Mouse (Mus musculus) intestine, embryonic 14.5 days (tissue): ENCODE measurements around the gene Apba1. TPM values are rescaled to one million over a fixed set of nuclear protein-coding genes. Genes with fewer than 3 reads are reported as not detected.

ENCODE experiments used
- ATAC-seq: fragments of 200-750 bp; cut with Nextera tagmentation; replicated peaks from 2 replicates; pipeline ENCODE4 v1.8.0; 2017; ENCODE audit warnings: low read depth, moderate number of reproducible peaks, moderate TSS enrichment, moderate library complexity; ENCODE audit not compliant: low FRiP score, low TSS enrichment
- DNase-seq: peaks from one replicate; pipeline ENCODE4 v3.0.0-alpha.2; 2018; ENCODE audit warnings: low spot score
- H3K27ac ChIP-seq: fragments of 300-500 bp; sonication (generic); 2 replicates; pipeline ENCODE4 v1.5.1; 2014; ENCODE audit warnings: low read depth, mild to moderate bottlenecking, control low read depth
- H3K27me3 ChIP-seq: fragments of 300-500 bp; sonication (generic); replicated peaks from 2 replicates; pipeline ENCODE4 v1.6.1; 2014; ENCODE audit warnings: low read length, control low read depth; ENCODE audit not compliant: control insufficient read depth, insufficient read depth
- H3K36me3 ChIP-seq: fragments of 300-500 bp; sonication (generic); 2 replicates; pipeline ENCODE4 v1.6.1; 2014; ENCODE audit warnings: low read length, control low read depth; ENCODE audit not compliant: control insufficient read depth, insufficient read depth
- H3K4me1 ChIP-seq: fragments of 300-500 bp; sonication (generic); replicated peaks from 2 replicates; pipeline ENCODE4 v1.6.1; 2014; ENCODE audit warnings: low read length, control low read depth, mixed read lengths; ENCODE audit not compliant: control insufficient read depth, insufficient read depth
- H3K4me2 ChIP-seq: fragments of 300-500 bp; sonication (generic); 2 replicates; pipeline ENCODE4 v1.6.1; 2014; ENCODE audit warnings: low read length
- H3K4me3 ChIP-seq: fragments of 300-500 bp; sonication (generic); 2 replicates; pipeline ENCODE4 v1.5.1; 2014; ENCODE audit warnings: low read depth, low read length, control low read depth, mixed read lengths
- H3K9ac ChIP-seq: fragments of 300-500 bp; sonication (generic); 2 replicates; pipeline ENCODE4 v1.6.1; 2014; ENCODE audit warnings: mild to moderate bottlenecking, low read length
- H3K9me3 ChIP-seq: fragments of 300-500 bp; sonication (generic); 2 replicates; pipeline ENCODE4 v1.6.1; 2016; ENCODE audit warnings: low read length, control low read depth; ENCODE audit not compliant: control insufficient read depth
- WGBS: fragments of 180-500 bp; shearing (Covaris S2); extraction: QIAGEN DNeasy Blood & Tissue Kit; methylation state at CpG from one replicate; pipeline ENCODE4 v1.1.7; 2014; 5-methylcytosine and 5-hydroxymethylcytosine counted together
- polyA plus RNA-seq: library from polyadenylated mRNA; unstranded; fragments of >200 nt; fragmentation: Nextera tagmentation; extraction: Ambion mirVana; gene quantifications from 2 replicates; pipeline ENCODE4 v1.2.1, GENCODE M21; 2014

Apba1 gene
- polyA plus RNA-seq, 1 experiment from 2014 or later = 0.77 TPM

GRCm38 (mm10) chr19:23893093-23893889, 134.6 kb downstream of the Apba1 start:
- Histone ChIP-seq H3K27me3 (peaks cover 31% of the 10 kb centered on the region), H3K4me1 (0 out of 2 replicates have a peak, but pooled peaks cover 3% of the 10 kb centered on the region), H3K36me3 (no peaks in the 10 kb centered on the region), H3K4me2 (peak overlapping the region; percentile 61), H3K9ac (peak overlapping the region; percentile 29; the same call in 1 of the 2 replicates), H3K4me3 (peak overlapping the region; percentile 45), H3K27ac (no peak overlapping the region), H3K9me3 (no peaks in the 10 kb centered on the region)
- DNase-seq (peak; percentile 81), ATAC-seq (peak; percentile 61)
- WGBS = 15% methylated on average over 110 of the region's 110 CpGs

- peak; percentile 59 for DNase-seq
- no peaks in the 10 kb centered on the region for H3K9me3 ChIP-seq
- 62% methylated on average over 9 of the region's 9 CpGs for WGBS
Observed at GRCm38 (mm10) chr19:23893946-23894345, 135.3 kb downstream of the Apba1 start.

DNA sequence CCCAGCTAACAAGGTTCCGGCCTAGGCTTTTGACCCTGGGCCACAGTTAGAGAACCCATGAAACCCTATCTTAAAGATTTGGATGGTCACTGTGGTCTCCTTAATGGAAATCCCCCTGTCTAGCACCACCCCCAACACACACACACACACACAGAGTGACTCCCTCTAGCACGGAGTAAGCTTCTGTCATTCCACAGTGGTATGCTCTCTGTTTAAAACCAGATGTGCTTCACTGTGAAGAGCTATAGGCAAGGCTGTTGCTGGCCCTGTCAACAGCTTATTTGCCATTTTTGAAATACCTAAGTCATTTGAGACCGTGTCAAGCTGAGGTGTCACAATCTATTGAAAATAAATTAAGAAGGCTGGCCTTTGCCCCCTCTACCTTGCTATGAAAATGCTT, 136.1 kb downstream of the Apba1 start:
- no peak overlapping the region for H3K27ac ChIP-seq
- ATAC-seq (no peak), DNase-seq (no peak)
- H3K4me1 ChIP-seq = 0 out of 2 replicates have a peak, but pooled peaks cover 3% of the 10 kb centered on the region
- H3K4me3 ChIP-seq = no peak overlapping the region
- peak overlapping the region; percentile 11; the same call in 1 of the 2 replicates for H3K4me2 ChIP-seq
- WGBS = 51% methylated on average over 3 of the region's 3 CpGs
- H3K9ac ChIP-seq = no peak overlapping the region
- H3K27me3 ChIP-seq = peaks cover 31% of the 10 kb centered on the region
- H3K9me3 ChIP-seq = no peaks in the 10 kb centered on the region
- no peaks in the 10 kb centered on the region for H3K36me3 ChIP-seq

More at GRCm38 (mm10) chr19:23893946-23894345, 135.3 kb downstream of the Apba1 start:
- Histone ChIP-seq H3K9ac (no peak overlapping the region), H3K36me3 (no peaks in the 10 kb centered on the region), H3K27ac (no peak overlapping the region), H3K27me3 (peaks cover 31% of the 10 kb centered on the region), H3K4me1 (0 out of 2 replicates have a peak, but pooled peaks cover 3% of the 10 kb centered on the region), H3K4me3 (no peak overlapping the region), H3K4me2 (no peak overlapping the region; the same call in 1 of the 2 replicates)
- ATAC-seq = no peak

- WGBS = 49% methylated on average over 8 of the region's 8 CpGs
- DNase-seq (no peak), ATAC-seq (no peak)
- Histone ChIP-seq H3K9ac (no peak overlapping the region), H3K4me1 (0 out of 2 replicates have a peak, but pooled peaks cover 3% of the 10 kb centered on the region), H3K36me3 (no peaks in the 10 kb centered on the region), H3K4me3 (no peak overlapping the region), H3K4me2 (no peak overlapping the region), H3K27ac (no peak overlapping the region), H3K27me3 (peaks cover 27% of the 10 kb centered on the region), H3K9me3 (no peaks in the 10 kb centered on the region)
Observed at GRCm38 (mm10) chr19:23896915-23897314, 138.2 kb downstream of the Apba1 start.

GRCm38 (mm10) chr19:23898501-23898900, 139.8 kb downstream of the Apba1 start:
- peaks cover 11% of the 10 kb centered on the region for H3K27me3 ChIP-seq
- H3K27ac ChIP-seq = no peak overlapping the region
- H3K9me3 ChIP-seq = no peaks in the 10 kb centered on the region
- H3K4me2 ChIP-seq = no peak overlapping the region
- no peaks in the 10 kb centered on the region for H3K36me3 ChIP-seq
- H3K9ac ChIP-seq = no peak overlapping the region
- ATAC-seq (no peak), DNase-seq (no peak)
- WGBS = 44% methylated on average over 11 of the region's 11 CpGs
- H3K4me3 ChIP-seq = no peak overlapping the region
- 0 out of 2 replicates have a peak, but pooled peaks cover 3% of the 10 kb centered on the region for H3K4me1 ChIP-seq

- no peak overlapping the region for H3K4me3 ChIP-seq
- H3K9me3 ChIP-seq = no peaks in the 10 kb centered on the region
- no peak overlapping the region for H3K27ac ChIP-seq
- no peaks in the 10 kb centered on the region for H3K36me3 ChIP-seq
- no peak overlapping the region for H3K9ac ChIP-seq
- H3K4me2 ChIP-seq = no peak overlapping the region
- DNase-seq = no peak
- H3K4me1 ChIP-seq = 0 out of 2 replicates have a peak, but pooled peaks cover 3% of the 10 kb centered on the region
- 65% methylated on average over 3 of the region's 3 CpGs for WGBS
- no peak for ATAC-seq
- H3K27me3 ChIP-seq = no peaks in the 10 kb centered on the region
Observed at GRCm38 (mm10) chr19:23901177-23901576, 142.5 kb downstream of the Apba1 start.

GRCm38 (mm10) chr19:23901768-23902167, 143.1 kb downstream of the Apba1 start:
- 0 out of 2 replicates have a peak, but pooled peaks cover 1% of the 10 kb centered on the region for H3K4me1 ChIP-seq
- H3K27ac ChIP-seq = no peak overlapping the region
- no peak for ATAC-seq
- H3K4me2 ChIP-seq = no peak overlapping the region
- no peak overlapping the region for H3K4me3 ChIP-seq
- H3K36me3 ChIP-seq = no peaks in the 10 kb centered on the region
- H3K9ac ChIP-seq = no peak overlapping the region
- 95% methylated on average over 4 of the region's 4 CpGs for WGBS
- no peaks in the 10 kb centered on the region for H3K27me3 ChIP-seq
- H3K9me3 ChIP-seq = no peaks in the 10 kb centered on the region
- DNase-seq = no peak

DNA sequence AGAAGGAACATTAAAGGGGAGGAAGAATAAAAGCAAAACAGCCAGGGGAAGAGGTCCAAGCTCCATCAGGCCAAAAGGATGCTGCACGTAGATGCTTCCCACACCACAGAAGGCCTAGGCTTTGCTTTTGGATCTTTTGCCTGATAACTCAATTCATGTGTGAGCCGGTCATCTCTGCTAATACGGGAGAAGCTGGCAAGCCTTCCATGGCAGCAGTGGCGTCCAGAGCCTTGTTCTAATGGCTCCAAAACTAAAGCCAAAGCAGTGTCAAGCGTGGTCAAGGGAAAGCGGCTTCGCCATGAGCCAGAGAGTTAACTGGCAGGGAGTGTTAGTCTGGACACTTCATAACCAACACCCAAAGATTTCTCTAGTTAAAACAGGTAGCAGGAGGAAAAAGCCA, 144.4 kb downstream of the Apba1 start:
- Histone ChIP-seq H3K9me3 (no peaks in the 10 kb centered on the region), H3K9ac (no peak overlapping the region), H3K4me3 (no peak overlapping the region), H3K4me1 (no peaks in the 10 kb centered on the region), H3K36me3 (no peaks in the 10 kb centered on the region), H3K4me2 (no peak overlapping the region), H3K27me3 (no peaks in the 10 kb centered on the region), H3K27ac (no peak overlapping the region)
- WGBS = 96% methylated on average over 7 of the region's 7 CpGs
- ATAC-seq (no peak), DNase-seq (no peak)
